Mouse (Mus musculus) neutrophil, adult 59 days (primary cell): Measurements from ENCODE around the gene Cyp2e1. TPM values are rescaled to one million over a fixed set of nuclear protein-coding genes. Genes with fewer than 3 reads are reported as not detected.

Experiments used
- total RNA-seq, 2 experiments: library from RNA; stranded (reverse); gene quantifications; 1 replicate in 1 of 2; 2 replicates in 1 of 2; pipeline ENCODE4 v1.2.4; 2023

Cyp2e1 gene
- total RNA-seq: not detected

GRCm38 (mm10) chr7:140763447-140764020 lies at the start of gene Cyp2e1:
Gene Cyp2e1 (plus strand): TSS chr7:140763739.

GRCm38 (mm10) chr7:140787406-140788052 lies 24.0 kb downstream of the Cyp2e1 start, which contains the start of gene Syce1:
Gene Syce1 (minus strand): TSS chr7:140787852.

GRCm38 (mm10) chr7:140821653-140822329 lies 58.3 kb downstream of the Cyp2e1 start, which contains the start of gene Zfp941:
Gene Zfp941 (minus strand): TSS chr7:140822178.

Other genes with a start within 250 kb of the Cyp2e1 start
- not detected for gene Olfr538, start 195.9 kb upstream of the Cyp2e1 start, total RNA-seq
- gene Olfr46, start 162.5 kb upstream of the Cyp2e1 start, total RNA-seq: not detected
- not detected for gene Olfr61, start 134.8 kb upstream of the Cyp2e1 start, total RNA-seq
- not detected for gene Olfr53, start 117.3 kb upstream of the Cyp2e1 start, total RNA-seq
- not detected for gene Olfr539, start 103.8 kb upstream of the Cyp2e1 start, total RNA-seq
- gene Olfr45, start 81.8 kb upstream of the Cyp2e1 start, total RNA-seq: not detected
- gene Olfr541, start 66.5 kb upstream of the Cyp2e1 start, total RNA-seq: not detected
- not detected for gene Syce1, start 24.1 kb downstream of the Cyp2e1 start, total RNA-seq
- under 1 TPM; 0.11 to 0.13 TPM for gene Zfp941, start 58.4 kb downstream of the Cyp2e1 start, total RNA-seq
- gene Urah, start 71.3 kb downstream of the Cyp2e1 start, total RNA-seq: not detected
- gene Scgb1c1, start 81.8 kb downstream of the Cyp2e1 start, total RNA-seq: not detected
- gene Odf3, start 84.1 kb downstream of the Cyp2e1 start, total RNA-seq: not detected
- not detected for gene Gm45785, start 92.6 kb downstream of the Cyp2e1 start, total RNA-seq
- gene Ric8a, start 93.2 kb downstream of the Cyp2e1 start, total RNA-seq: 100 to 1,000 TPM; 105 to 107 TPM
- gene Bet1l, start 93.8 kb downstream of the Cyp2e1 start, total RNA-seq: 10 to 100 TPM; 21.7 to 23.7 TPM
- 100 to 1,000 TPM; 100 to 112 TPM for gene Psmd13, start 118.2 kb downstream of the Cyp2e1 start, total RNA-seq
- gene Sirt3, start 118.6 kb downstream of the Cyp2e1 start, total RNA-seq: 10 to 100 TPM in 1 of 2 experiments, 1 to 10 TPM in 1; 9.6 to 13.1 TPM
- not detected for gene Cox8b, start 136.7 kb downstream of the Cyp2e1 start, total RNA-seq
- gene Nlrp6, start 157.2 kb downstream of the Cyp2e1 start, total RNA-seq: under 1 TPM; 0.09 to 0.16 TPM
- 10 to 100 TPM; 21.4 to 25.2 TPM for gene Pgghg, start 177.7 kb downstream of the Cyp2e1 start, total RNA-seq
- gene Ifitm5, start 186.6 kb downstream of the Cyp2e1 start, total RNA-seq: 1 to 10 TPM; 1.5 to 3.2 TPM
- not detected for gene Gm45717, start 192.2 kb downstream of the Cyp2e1 start, total RNA-seq
- 100 to 1,000 TPM; 431 to 529 TPM for gene Ifitm2, start 192.2 kb downstream of the Cyp2e1 start, total RNA-seq
- gene Ifitm1, start 203.5 kb downstream of the Cyp2e1 start, total RNA-seq: 100 to 1,000 TPM; 290 to 313 TPM
- 100 to 1,000 TPM; 439 to 533 TPM for gene Ifitm3, start 247.0 kb downstream of the Cyp2e1 start, total RNA-seq